Mouse (Mus musculus): ENCODE measurements around the gene Bend5.

The Bend5 gene

GRCm38 (mm10) chr4:111414818-111415488, at the start of gene Bend5:
Gene Bend5 (plus strand): TSS chr4:111415006.
- peak; percentile 32 for DNase-seq (ENCODE audit: low read depth)

GRCm38 (mm10) chr4:111367771-111368170, 47.0 kb upstream of the Bend5 start:
- no peak for DNase-seq (ENCODE audit: low read depth)

- no peak for DNase-seq (ENCODE audit: low read depth)
These were observed 37.6 kb upstream of the Bend5 start for GRCm38 (mm10) chr4:111377159-111377558.

- DNase-seq (ENCODE audit: low read depth) = no peak
These were observed 36.7 kb upstream of the Bend5 start for GRCm38 (mm10) chr4:111378071-111378470.

- no peak for DNase-seq (ENCODE audit: low read depth)
These were observed 31.7 kb upstream of the Bend5 start for GRCm38 (mm10) chr4:111383101-111383500.

GRCm38 (mm10) chr4:111390736-111391135, 24.1 kb upstream of the Bend5 start:
- no peak for DNase-seq (ENCODE audit: low read depth)

- no peak for DNase-seq (ENCODE audit: low read depth)
These were observed 15.0 kb upstream of the Bend5 start for GRCm38 (mm10) chr4:111399784-111400183.

- DNase-seq (ENCODE audit: low read depth) = no peak
These were observed 14.1 kb upstream of the Bend5 start for GRCm38 (mm10) chr4:111400676-111401075.

GRCm38 (mm10) chr4:111403243-111403642, 11.6 kb upstream of the Bend5 start:
- no peak for DNase-seq (ENCODE audit: low read depth)

- DNase-seq (ENCODE audit: low read depth) = no peak
These were observed 4.1 kb upstream of the Bend5 start for GRCm38 (mm10) chr4:111410731-111411130.

- DNase-seq (ENCODE audit: low read depth) = no peak
These were observed 407 bp upstream of the Bend5 start for GRCm38 (mm10) chr4:111414399-111414798.

GRCm38 (mm10) chr4:111416126-111416525, 1.3 kb downstream of the Bend5 start:
- no peak for DNase-seq (ENCODE audit: low read depth)

GRCm38 (mm10) chr4:111416551-111416950, 1.7 kb downstream of the Bend5 start:
- no peak for DNase-seq (ENCODE audit: low read depth)

GRCm38 (mm10) chr4:111417716-111418115, 2.9 kb downstream of the Bend5 start:
- no peak for DNase-seq (ENCODE audit: low read depth)

- no peak for DNase-seq (ENCODE audit: low read depth)
These were observed 4.7 kb downstream of the Bend5 start for GRCm38 (mm10) chr4:111419476-111419875.

- DNase-seq (ENCODE audit: low read depth) = no peak
These were observed 5.2 kb downstream of the Bend5 start for GRCm38 (mm10) chr4:111420031-111420430.

GRCm38 (mm10) chr4:111420955-111421354, 6.1 kb downstream of the Bend5 start:
- DNase-seq (ENCODE audit: low read depth) = no peak

- DNase-seq (ENCODE audit: low read depth) = no peak
These were observed 7.0 kb downstream of the Bend5 start for GRCm38 (mm10) chr4:111421785-111422184.

GRCm38 (mm10) chr4:111424371-111424950, 9.7 kb downstream of the Bend5 start:
- no peak for DNase-seq (ENCODE audit: low read depth)

GRCm38 (mm10) chr4:111425170-111425569, 10.4 kb downstream of the Bend5 start:
- DNase-seq (ENCODE audit: low read depth) = no peak

- DNase-seq (ENCODE audit: low read depth) = no peak
These were observed 16.4 kb downstream of the Bend5 start for GRCm38 (mm10) chr4:111431186-111431585.

GRCm38 (mm10) chr4:111432013-111432412, 17.2 kb downstream of the Bend5 start:
- no peak for DNase-seq (ENCODE audit: low read depth)

- no peak for DNase-seq (ENCODE audit: low read depth)
These were observed 17.6 kb downstream of the Bend5 start for GRCm38 (mm10) chr4:111432417-111432816.

- DNase-seq (ENCODE audit: low read depth) = no peak
These were observed 26.9 kb downstream of the Bend5 start for GRCm38 (mm10) chr4:111441709-111442108.
